Mouse (Mus musculus): ENCODE data around the gene Ppp1r14b. TPM values are rescaled to one million over a fixed set of nuclear protein-coding genes. Genes with fewer than 3 reads are reported as not detected.
A peak's percentile ranks its signal among the peaks of the same experiment; 100 is the strongest.

The Ppp1r14b gene
- polyA plus RNA-seq (2015; fragmentation: Nextera tagmentation; extraction: Ambion mirVana) = 60.5 and 62.7 TPM in 2 replicates

- H3K27ac ChIP-seq (ENCODE audit: low read length) = peak within 1 kb of the TSS; percentile 78
- no peaks in the 10 kb centered on the region for H3K9me3 ChIP-seq (ENCODE audit: low read length)
- peak within 1 kb of the TSS; percentile 88 for H3K4me2 ChIP-seq (replicated peaks; ENCODE audit: low read depth, low read length)
- WGBS = under 1% methylated on average over 66 of the region's 84 CpGs
- peaks cover 18% of the 10 kb centered on the region for H3K4me1 ChIP-seq (ENCODE audit: insufficient read depth, low read depth, low read length)
- DNase-seq (ENCODE audit: low spot score) (peak; percentile 89), ATAC-seq (peak; percentile 60)
- no peaks in the 10 kb centered on the region for H3K27me3 ChIP-seq (replicated peaks; ENCODE audit: insufficient read depth, low read length)
- H3K4me3 ChIP-seq (ENCODE audit: low read depth, low read length) = peak within 1 kb of the TSS; percentile 64
- H3K36me3 ChIP-seq (ENCODE audit: insufficient read depth, low read length) = no peaks in the 10 kb centered on the region
- H3K9ac ChIP-seq (replicated peaks; ENCODE audit: low read depth) = peak within 1 kb of the TSS; percentile 52
- no peak for TF ChIP-seq EP300 (IDR thresholded peaks at IDR 0.05)
- no peak for TF ChIP-seq CTCF (IDR thresholded peaks at IDR 0.05)
Observed at GRCm38 (mm10) chr19:6974211-6975205, at the start of gene Ppp1r14b. TSS of gene Ppp1r14b (plus strand) at chr19:6974968.

GRCm38 (mm10) chr19:6925307-6925573, 49.5 kb upstream of the Ppp1r14b start, which contains the start of gene Catsperz:
TSS of gene Catsperz (minus strand) at chr19:6925380.
- peak within 1 kb of the TSS; percentile 10; the same call in 1 of the 2 replicates for H3K4me3 ChIP-seq (ENCODE audit: low read depth, low read length)
- WGBS = 3% methylated on average over 9 of the region's 9 CpGs
- no peaks in the 10 kb centered on the region for H3K36me3 ChIP-seq (ENCODE audit: insufficient read depth, low read length)
- DNase-seq (ENCODE audit: low spot score) (peak; percentile 66), ATAC-seq (no peak)
- no peak within 1 kb of the TSS for H3K27ac ChIP-seq (ENCODE audit: low read length)
- H3K4me1 ChIP-seq (ENCODE audit: insufficient read depth, low read depth, low read length) = peaks cover 19% of the 10 kb centered on the region
- no peaks in the 10 kb centered on the region for H3K9me3 ChIP-seq (ENCODE audit: low read length)
- peaks cover 32% of the 10 kb centered on the region for H3K27me3 ChIP-seq (replicated peaks; ENCODE audit: insufficient read depth, low read length)
- H3K4me2 ChIP-seq (replicated peaks; ENCODE audit: low read depth, low read length) = peak within 1 kb of the TSS; percentile 22
- TF ChIP-seq CTCF (IDR thresholded peaks at IDR 0.05) (no peak), EP300 (IDR thresholded peaks at IDR 0.05) (no peak)
- no peak within 1 kb of the TSS for H3K9ac ChIP-seq (replicated peaks; ENCODE audit: low read depth)

GRCm38 (mm10) chr19:6925611-6926329, 49.0 kb upstream of the Ppp1r14b start:
- TF ChIP-seq CTCF (IDR thresholded peaks at IDR 0.05) = no peak
- TF ChIP-seq EP300 (IDR thresholded peaks at IDR 0.05) = no peak
- Histone ChIP-seq H3K4me1 (ENCODE audit: insufficient read depth, low read depth, low read length) (peaks cover 15% of the 10 kb centered on the region), H3K27ac (ENCODE audit: low read length) (no peak overlapping the region), H3K4me3 (ENCODE audit: low read depth, low read length) (0 out of 2 replicates have a peak overlapping the region, but pooled peaks have one; percentile 10), H3K9me3 (ENCODE audit: low read length) (no peaks in the 10 kb centered on the region), H3K27me3 (replicated peaks; ENCODE audit: insufficient read depth, low read length) (peaks cover 32% of the 10 kb centered on the region), H3K9ac (replicated peaks; ENCODE audit: low read depth) (no peak overlapping the region), H3K4me2 (replicated peaks; ENCODE audit: low read depth, low read length) (peak overlapping the region; percentile 22), H3K36me3 (ENCODE audit: insufficient read depth, low read length) (no peaks in the 10 kb centered on the region)
- 13% methylated on average over 37 of the region's 40 CpGs for WGBS
- DNase-seq (ENCODE audit: low spot score) (no peak), ATAC-seq (no peak)

GRCm38 (mm10) chr19:6926559-6927255, 48.1 kb upstream of the Ppp1r14b start:
- no peak overlapping the region for H3K9ac ChIP-seq (replicated peaks; ENCODE audit: low read depth)
- H3K27ac ChIP-seq (ENCODE audit: low read length) = no peak overlapping the region
- H3K4me1 ChIP-seq (ENCODE audit: insufficient read depth, low read depth, low read length) = peaks cover 13% of the 10 kb centered on the region; the same call in 1 of the 2 replicates
- no peaks in the 10 kb centered on the region for H3K9me3 ChIP-seq (ENCODE audit: low read length)
- peaks cover 38% of the 10 kb centered on the region for H3K27me3 ChIP-seq (replicated peaks; ENCODE audit: insufficient read depth, low read length)
- no peaks in the 10 kb centered on the region for H3K36me3 ChIP-seq (ENCODE audit: insufficient read depth, low read length)
- WGBS = 18% methylated on average over 26 of the region's 26 CpGs
- H3K4me2 ChIP-seq (replicated peaks; ENCODE audit: low read depth, low read length) = 0 out of 2 replicates have a peak overlapping the region, but pooled peaks have one; percentile 11
- DNase-seq (ENCODE audit: low spot score) (no peak), ATAC-seq (no peak)
- H3K4me3 ChIP-seq (ENCODE audit: low read depth, low read length) = 0 out of 2 replicates have a peak overlapping the region, but pooled peaks have one; percentile 8
- no peak for TF ChIP-seq EP300 (IDR thresholded peaks at IDR 0.05)
- no peak for TF ChIP-seq CTCF (IDR thresholded peaks at IDR 0.05)

GRCm38 (mm10) chr19:6928080-6928479, 46.7 kb upstream of the Ppp1r14b start:
- 22% methylated on average over 7 of the region's 9 CpGs for WGBS

More at GRCm38 (mm10) chr19:6928080-6928479, 46.7 kb upstream of the Ppp1r14b start:
- H3K27me3 ChIP-seq (replicated peaks; ENCODE audit: insufficient read depth, low read length) = peaks cover 51% of the 10 kb centered on the region
- no peaks in the 10 kb centered on the region for H3K9me3 ChIP-seq (ENCODE audit: low read length)
- DNase-seq (ENCODE audit: low spot score) (no peak), ATAC-seq (no peak)
- TF ChIP-seq CTCF (IDR thresholded peaks at IDR 0.05) = no peak
- TF ChIP-seq EP300 (IDR thresholded peaks at IDR 0.05) = no peak
- H3K9ac ChIP-seq (replicated peaks; ENCODE audit: low read depth) = no peak overlapping the region
- no peak overlapping the region for H3K27ac ChIP-seq (ENCODE audit: low read length)
- H3K36me3 ChIP-seq (ENCODE audit: insufficient read depth, low read length) = no peaks in the 10 kb centered on the region
- H3K4me3 ChIP-seq (ENCODE audit: low read depth, low read length) = no peak overlapping the region
- H3K4me2 ChIP-seq (replicated peaks; ENCODE audit: low read depth, low read length) = no peak overlapping the region
- peaks cover 9% of the 10 kb centered on the region; the same call in 1 of the 2 replicates for H3K4me1 ChIP-seq (ENCODE audit: insufficient read depth, low read depth, low read length)

Data from lung, postnatal 0 days (tissue).